Mouse (Mus musculus): ENCODE results near the gene Usp8.
A peak's percentile ranks its signal among the peaks of the same experiment; 100 is the strongest.

Gene Usp8

GRCm38 (mm10) chr2:126706759-126707437, at the start of gene Usp8:
Gene Usp8, plus strand, starts transcription at chr2:126707328.
- peak; percentile 90 to 93 for DNase-seq (ENCODE audit: low read depth in 2 of 2, low spot score in 2 of 2)

GRCm38 (mm10) chr2:126663481-126663880, 43.6 kb upstream of the Usp8 start:
- DNase-seq (ENCODE audit: low read depth in 2 of 2, low spot score in 2 of 2), result peak in 1 of 2 experiments; percentile 34

GRCm38 (mm10) chr2:126665984-126666383, 41.1 kb upstream of the Usp8 start:
- no peak for DNase-seq (ENCODE audit: low read depth in 2 of 2, low spot score in 2 of 2)

GRCm38 (mm10) chr2:126668621-126669252, 38.4 kb upstream of the Usp8 start:
- DNase-seq (ENCODE audit: low read depth in 2 of 2, low spot score in 2 of 2), result no peak

GRCm38 (mm10) chr2:126673317-126674242, 33.5 kb upstream of the Usp8 start:
- DNase-seq (ENCODE audit: low read depth in 2 of 2, low spot score in 2 of 2), result peak; percentile 18 to 23

- DNase-seq (ENCODE audit: low read depth in 2 of 2, low spot score in 2 of 2), result peak; percentile 59
Observed at GRCm38 (mm10) chr2:126674441-126675168, 32.5 kb upstream of the Usp8 start.

- peak; percentile 89 to 91 for DNase-seq (ENCODE audit: low read depth in 2 of 2, low spot score in 2 of 2)
Observed at GRCm38 (mm10) chr2:126675169-126676121, 31.7 kb upstream of the Usp8 start.

- peak in 1 of 2 experiments; percentile 64 for DNase-seq (ENCODE audit: low read depth in 2 of 2, low spot score in 2 of 2)
Observed at GRCm38 (mm10) chr2:126676122-126676515, 31.0 kb upstream of the Usp8 start, which contains the start of gene Gabpb1. Gene Gabpb1, minus strand, starts transcription at chr2:126676337.

GRCm38 (mm10) chr2:126677366-126677765, 29.8 kb upstream of the Usp8 start:
- DNase-seq (ENCODE audit: low read depth in 2 of 2, low spot score in 2 of 2), result no peak

GRCm38 (mm10) chr2:126682333-126682732, 24.8 kb upstream of the Usp8 start:
- DNase-seq (ENCODE audit: low read depth in 2 of 2, low spot score in 2 of 2), result no peak

GRCm38 (mm10) chr2:126682937-126683336, 24.2 kb upstream of the Usp8 start:
- DNase-seq (ENCODE audit: low read depth in 2 of 2, low spot score in 2 of 2), result no peak

GRCm38 (mm10) chr2:126691290-126691689, 15.8 kb upstream of the Usp8 start:
- DNase-seq (ENCODE audit: low read depth in 2 of 2, low spot score in 2 of 2), result no peak

GRCm38 (mm10) chr2:126695285-126695684, 11.8 kb upstream of the Usp8 start:
- no peak for DNase-seq (ENCODE audit: low read depth in 2 of 2, low spot score in 2 of 2)

GRCm38 (mm10) chr2:126707438-126707779, 281 bp downstream of the Usp8 start:
- DNase-seq (ENCODE audit: low read depth in 2 of 2, low spot score in 2 of 2), result no peak

- DNase-seq (ENCODE audit: low read depth in 2 of 2, low spot score in 2 of 2), result peak; percentile 8 to 22
Observed at GRCm38 (mm10) chr2:126708361-126708760, 1.2 kb downstream of the Usp8 start.

- DNase-seq (ENCODE audit: low read depth in 2 of 2, low spot score in 2 of 2), result no peak
Observed at GRCm38 (mm10) chr2:126712526-126712925, 5.4 kb downstream of the Usp8 start.

GRCm38 (mm10) chr2:126712950-126713349, 5.8 kb downstream of the Usp8 start:
- DNase-seq (ENCODE audit: low read depth in 2 of 2, low spot score in 2 of 2), result no peak

GRCm38 (mm10) chr2:126729207-126729606, 22.1 kb downstream of the Usp8 start:
- DNase-seq (ENCODE audit: low read depth in 2 of 2, low spot score in 2 of 2), result no peak

- DNase-seq (ENCODE audit: low read depth in 2 of 2, low spot score in 2 of 2), result no peak
Observed at GRCm38 (mm10) chr2:126730502-126730901, 23.4 kb downstream of the Usp8 start.

Data from CD8-positive naive resting alpha-beta T cell, adult 2 months (primary cell).